Mouse (Mus musculus) ES-E14 (cell line): ENCODE results near the gene Nek2. TPM values are rescaled to one million over a fixed set of nuclear protein-coding genes. Genes with fewer than 3 reads are reported as not detected.

ENCODE experiments used
- DNase-seq: peaks from one replicate; pipeline ENCODE4 v3.0.0-alpha.2; 2013; ENCODE audit warnings: low read depth, low spot score
- H3K27ac ChIP-seq: 2 replicates; pipeline ENCODE4 v1.5.1; 2012; ENCODE audit warnings: low read depth, mild to moderate bottlenecking, low read length, moderate library complexity, mixed read lengths; ENCODE audit not compliant: poor library complexity, insufficient read depth, severe bottlenecking
- H3K36me3 ChIP-seq: 2 replicates; pipeline ENCODE4 v1.6.1; 2012; ENCODE audit warnings: mild to moderate bottlenecking, low read length, moderate library complexity, mixed read lengths; ENCODE audit not compliant: control insufficient read depth, poor library complexity, insufficient read depth, severe bottlenecking
- H3K4me1 ChIP-seq, 2 experiments: fragments of 150-350 bp in 1 of 2; sonication (generic) in 1 of 2; 2 replicates each; pipeline ENCODE4 v1.6.1; 2012; ENCODE audit warnings: low read length in 2 of 2, mild to moderate bottlenecking in 1 of 2, mixed read lengths in 1 of 2; ENCODE audit not compliant: control insufficient read depth in 2 of 2, insufficient read depth in 2 of 2, poor library complexity in 1 of 2
- H3K4me3 ChIP-seq, 2 experiments: fragments of 150-350 bp in 1 of 2; sonication (generic) in 1 of 2; 2 replicates each; pipeline ENCODE4 v1.5.1; 2012; ENCODE audit warnings: low read length in 2 of 2, low read depth in 1 of 2, mild to moderate bottlenecking in 1 of 2, mixed read lengths in 1 of 2; ENCODE audit not compliant: insufficient read depth in 1 of 2, poor library complexity in 1 of 2, severe bottlenecking in 1 of 2
- H3K9ac ChIP-seq: 2 replicates; pipeline ENCODE4 v1.6.1; 2012; ENCODE audit warnings: low read depth, mild to moderate bottlenecking, low read length, mixed read lengths; ENCODE audit not compliant: poor library complexity, insufficient read depth, severe bottlenecking
- H3K9me3 ChIP-seq: fragments of 150-350 bp; sonication (generic); 2 replicates; pipeline ENCODE4 v1.6.1; 2012; ENCODE audit warnings: low read depth, mild to moderate bottlenecking, low read length; ENCODE audit not compliant: control insufficient read depth, insufficient read depth
- CHD2 ChIP-seq: IDR thresholded peaks from 2 replicates; pipeline ENCODE4 v1.6.1; 2014; ENCODE audit warnings: mild to moderate bottlenecking, low read depth, low read length, inconsistent platforms
- HCFC1 ChIP-seq: IDR thresholded peaks from 2 replicates; pipeline ENCODE4 v1.6.1; 2012; ENCODE audit warnings: low read length, inconsistent platforms, borderline replicate concordance; ENCODE audit not compliant: insufficient read depth
- MAFK ChIP-seq: IDR thresholded peaks from 2 replicates; pipeline ENCODE4 v1.6.1; 2014; ENCODE audit warnings: mild to moderate bottlenecking, low read depth, low read length, inconsistent platforms; ENCODE audit not compliant: insufficient read depth
- ZC3H11A ChIP-seq: IDR thresholded peaks from 2 replicates; pipeline ENCODE4 v1.6.1; 2012; ENCODE audit warnings: low read depth, mild to moderate bottlenecking, inconsistent platforms, low read length, borderline replicate concordance
- ZNF384 ChIP-seq: IDR thresholded peaks from 2 replicates; pipeline ENCODE4 v1.6.1; 2012; ENCODE audit warnings: low read depth, low read length, inconsistent platforms
- in situ Hi-C, 2 experiments: fragments of 600-800 bp; cut with MboI; formaldehyde crosslinking; loops; one replicate each; pipeline ENCODE4 v1.15.1; 2025; ENCODE audit warnings: low sequenced_read_pairs in 2 of 2, inconsistent platforms in 1 of 2; ENCODE audit not compliant: unreplicated experiment in 2 of 2
- total RNA-seq: library from RNA; depleted of rRNA; stranded (reverse); fragments of 300-350 nt; gene quantifications from 2 replicates; pipeline ENCODE4 v1.2.3, GENCODE M21; 2012

The Nek2 gene
- total RNA-seq, 1 experiment = 50.5 TPM

DNA sequence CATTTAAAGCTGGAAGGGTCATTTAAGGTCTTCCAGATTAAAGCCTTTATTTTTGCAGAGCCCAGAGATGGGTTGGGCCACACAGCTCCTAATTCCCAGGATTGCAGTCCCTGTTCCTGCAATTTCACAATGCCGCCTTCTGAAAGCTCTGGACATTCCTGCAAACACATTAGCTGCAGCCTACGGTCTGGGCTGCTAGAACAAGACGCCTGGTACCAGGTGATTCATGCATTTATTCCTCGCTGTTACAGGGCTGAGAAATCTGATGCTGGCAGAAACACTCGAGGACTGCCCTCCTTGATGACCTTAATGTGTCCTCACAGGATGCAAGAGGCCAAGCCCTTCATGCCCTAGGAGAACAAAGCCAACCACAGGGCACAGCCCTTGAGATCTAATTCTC lies 6.3 kb upstream of the Nek2 start:
- DNase-seq = no peak
- Histone ChIP-seq H3K4me3 (no peak overlapping the region), H3K9me3 (no peaks in the 10 kb centered on the region), H3K4me1 (peaks cover 5 to 15% of the 10 kb centered on the region in 2 experiments; a peak in 1 of 4 replicates), H3K27ac (no peak overlapping the region), H3K36me3 (no peaks in the 10 kb centered on the region), H3K9ac (no peak overlapping the region)
- TF ChIP-seq MAFK (no peak), ZC3H11A (no peak), ZNF384 (no peak), CHD2 (no peak), HCFC1 (no peak)
- in situ Hi-C loops = loop anchor here (10.0 to 25.0 kb wide), 4 partner anchors 228 to 478 kb away; partner anchors contain the start of genes Dtl (in 1 of the 2), Ints7 (in 1 of the 2) and Tmem206 (in 1 of the 2)

DNA sequence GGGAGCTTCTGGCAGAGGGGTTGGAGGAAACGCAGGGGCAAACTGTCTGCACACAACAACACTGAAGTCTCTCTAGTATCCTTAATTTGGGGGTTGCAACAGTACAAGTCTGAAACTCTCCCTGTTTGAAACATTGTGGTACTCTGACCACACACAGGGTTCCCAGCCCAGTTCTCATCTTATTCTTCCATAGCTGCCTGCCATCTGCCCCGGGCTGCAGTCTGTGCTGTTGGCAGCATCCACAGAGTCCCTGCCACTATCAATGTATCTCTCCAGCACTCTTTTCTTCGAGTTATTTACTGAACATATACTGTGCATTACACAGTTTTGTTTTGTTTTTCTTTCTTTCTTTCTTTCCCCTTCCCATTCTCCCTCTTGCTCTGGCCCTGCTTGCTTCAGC lies 4.6 kb upstream of the Nek2 start:
- Histone ChIP-seq H3K4me1 (peaks cover 5 to 16% of the 10 kb centered on the region in 2 experiments; a peak in 1 of 4 replicates), H3K4me3 (no peak overlapping the region), H3K9me3 (no peaks in the 10 kb centered on the region), H3K36me3 (no peaks in the 10 kb centered on the region), H3K27ac (no peak overlapping the region), H3K9ac (no peak overlapping the region)
- TF ChIP-seq MAFK (no peak), ZC3H11A (no peak), CHD2 (no peak), HCFC1 (no peak), ZNF384 (no peak)
- no peak for DNase-seq
- in situ Hi-C loops = loop anchor here (10.0 to 25.0 kb wide), 4 partner anchors 229 to 479 kb away; partner anchors contain the start of genes Dtl (in 1 of the 2), Ints7 (in 1 of the 2) and Tmem206 (in 1 of the 2)

DNA sequence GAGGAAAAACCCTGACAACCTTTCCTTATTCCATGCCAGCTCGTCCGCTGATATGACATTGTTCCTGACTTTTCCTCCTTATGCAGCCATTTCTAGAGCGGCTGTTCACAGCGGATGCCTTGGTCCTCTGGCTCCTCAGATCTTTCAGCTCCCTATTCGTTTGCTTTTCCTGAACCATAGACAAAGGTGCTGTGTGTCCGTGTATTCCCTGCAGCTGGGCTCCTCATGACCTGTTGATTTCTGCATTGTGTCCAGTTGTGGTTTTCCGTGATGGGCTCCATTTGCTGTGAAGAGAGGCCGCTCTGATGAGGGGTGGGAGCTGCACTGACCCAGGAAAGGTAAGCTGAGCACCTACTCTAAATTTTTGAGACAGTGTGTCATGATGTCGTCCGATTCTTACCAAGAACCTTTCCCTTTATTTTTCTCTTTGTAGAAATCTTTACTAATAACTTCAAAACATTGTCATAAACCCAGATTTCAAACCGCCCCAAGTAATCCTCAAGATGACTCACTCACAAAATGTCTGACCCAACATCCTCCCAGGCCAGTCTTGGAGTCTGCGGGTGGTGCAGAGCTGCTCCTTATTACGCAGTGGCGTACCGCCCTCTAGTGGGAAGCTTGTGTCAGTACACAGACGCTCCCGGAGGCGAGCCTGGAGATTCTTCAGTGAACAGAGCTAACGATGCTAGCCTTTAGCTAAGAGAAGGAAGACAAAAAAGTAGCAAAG lies 3.7 kb upstream of the Nek2 start:
- Histone ChIP-seq H3K27ac (no peak overlapping the region), H3K9ac (0 out of 2 replicates have a peak overlapping the region, but pooled peaks have one; percentile 9), H3K36me3 (peaks cover 3% of the 10 kb centered on the region), H3K9me3 (no peaks in the 10 kb centered on the region), H3K4me3 (no peak overlapping the region), H3K4me1 (peaks cover 7 to 18% of the 10 kb centered on the region in 2 experiments; a peak in 2 of 4 replicates)
- in situ Hi-C loops = loop anchor here (10.0 to 25.0 kb wide), 4 partner anchors 230 to 480 kb away; partner anchors contain the start of genes Dtl (in 1 of the 2), Ints7 (in 1 of the 2) and Tmem206 (in 1 of the 2)
- TF ChIP-seq MAFK (no peak), ZC3H11A (peak; percentile 99), HCFC1 (peak; percentile 44; the same call in 1 of the 2 replicates)
- peak; percentile 90 for DNase-seq

DNA sequence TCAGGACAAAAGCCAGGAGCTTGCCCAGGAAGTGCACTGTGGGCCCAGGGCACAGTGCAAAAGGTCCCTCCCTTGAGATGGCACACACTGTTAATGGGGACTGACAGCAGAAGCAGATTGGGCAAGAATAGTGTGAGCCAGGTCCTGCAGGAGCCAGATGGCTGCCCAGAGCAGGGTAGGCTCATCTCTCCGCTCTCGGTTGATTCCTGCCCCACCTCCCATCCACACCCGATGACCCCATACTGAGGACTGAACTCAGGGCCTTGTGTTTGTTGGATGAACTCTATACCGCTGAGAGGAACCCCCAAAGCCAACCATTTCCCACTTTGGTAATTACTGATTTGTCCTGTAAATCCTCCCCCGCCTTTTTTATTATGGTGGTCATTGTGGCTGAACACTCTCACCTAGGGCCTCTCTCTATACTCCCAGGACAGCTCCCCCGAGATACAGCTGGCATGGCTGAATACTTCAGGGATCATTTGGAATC lies 3.1 kb upstream of the Nek2 start:
- no peak for DNase-seq
- H3K9ac ChIP-seq = 0 out of 2 replicates have a peak overlapping the region, but pooled peaks have one; percentile 9
- peaks cover 5% of the 10 kb centered on the region for H3K36me3 ChIP-seq
- H3K4me3 ChIP-seq = no peak overlapping the region
- no peaks in the 10 kb centered on the region for H3K9me3 ChIP-seq
- H3K27ac ChIP-seq = no peak overlapping the region
- peaks cover 7 to 18% of the 10 kb centered on the region in 2 experiments; a peak in 2 of 4 replicates for H3K4me1 ChIP-seq
- in situ Hi-C loops = loop anchor here (10.0 to 25.0 kb wide), 4 partner anchors 231 to 481 kb away; partner anchors contain the start of genes Dtl (in 1 of the 2), Ints7 (in 1 of the 2) and Tmem206 (in 1 of the 2)
- TF ChIP-seq HCFC1 (no peak), CHD2 (no peak), ZNF384 (no peak)
